Mouse (Mus musculus) hindbrain, embryonic 12.5 days (tissue): ENCODE measurements around the gene Ccnt1. TPM values are rescaled to one million over a fixed set of nuclear protein-coding genes. Genes with fewer than 3 reads are reported as not detected.

Experiments used
- ATAC-seq: fragments of 200-750 bp; cut with Nextera tagmentation; 2 replicates; pipeline ENCODE4 v1.8.0; 2017; ENCODE audit warnings: moderate TSS enrichment; ENCODE audit not compliant: low FRiP score
- H3K27ac ChIP-seq: fragments of 300-500 bp; sonication (generic); 2 replicates; pipeline ENCODE4 v1.5.1; 2016; ENCODE audit warnings: mild to moderate bottlenecking
- H3K27me3 ChIP-seq: fragments of 300-500 bp; sonication (generic); 2 replicates; pipeline ENCODE4 v1.6.1; 2016; ENCODE audit warnings: mild to moderate bottlenecking
- H3K36me3 ChIP-seq: fragments of 300-500 bp; sonication (generic); 2 replicates; pipeline ENCODE4 v1.6.1; 2016; ENCODE audit warnings: mild to moderate bottlenecking
- H3K4me1 ChIP-seq: fragments of 300-500 bp; sonication (generic); 2 replicates; pipeline ENCODE4 v1.6.1; 2016
- H3K4me2 ChIP-seq: fragments of 300-500 bp; sonication (generic); replicated peaks from 2 replicates; pipeline ENCODE4 v1.6.1; 2016; ENCODE audit warnings: mild to moderate bottlenecking
- H3K4me3 ChIP-seq: fragments of 300-500 bp; sonication (generic); 2 replicates; pipeline ENCODE4 v1.5.1; 2016; ENCODE audit warnings: mild to moderate bottlenecking
- H3K9ac ChIP-seq: fragments of 300-500 bp; sonication (generic); 2 replicates; pipeline ENCODE4 v1.6.1; 2016; ENCODE audit warnings: mild to moderate bottlenecking, moderate library complexity
- H3K9me3 ChIP-seq: fragments of 300-500 bp; sonication (generic); replicated peaks from 2 replicates; pipeline ENCODE4 v1.6.1; 2016; ENCODE audit warnings: mild to moderate bottlenecking
- WGBS: fragments of 180-500 bp; shearing (Covaris S2); methylation state at CpG from one replicate; pipeline ENCODE4 v1.1.7; 2016; 5-methylcytosine and 5-hydroxymethylcytosine counted together
- polyA plus RNA-seq: library from polyadenylated mRNA; unstranded; fragments of >200 nt; fragmentation: Nextera tagmentation; extraction: Ambion mirVana; gene quantifications from 2 replicates; pipeline ENCODE4 v1.2.1, GENCODE M21; 2016

Gene Ccnt1
- polyA plus RNA-seq, 1 experiment from 2014 or later: 63.2 TPM

DNA sequence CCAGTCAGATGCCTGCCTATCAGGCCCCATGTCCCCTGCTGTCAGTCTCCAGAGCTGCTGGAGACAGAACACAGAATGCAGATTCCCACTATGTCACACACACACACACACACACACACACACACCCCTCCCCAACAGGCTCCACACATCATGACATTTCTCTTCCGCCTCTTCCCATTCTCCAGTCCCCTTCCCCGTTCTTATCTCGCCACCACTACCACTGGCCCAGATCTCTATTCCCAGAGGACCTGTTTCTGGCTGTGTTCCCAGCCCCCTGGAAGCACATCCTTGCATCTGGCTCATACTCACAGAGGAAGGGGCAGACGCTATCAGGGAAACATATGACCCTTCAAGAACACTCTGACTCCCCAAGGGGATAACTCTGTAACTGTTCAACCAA lies 36.8 kb upstream of the Ccnt1 start:
- no peaks in the 10 kb centered on the region for H3K9me3 ChIP-seq
- H3K36me3 ChIP-seq: peaks cover 20% of the 10 kb centered on the region
- peaks cover 38% of the 10 kb centered on the region for H3K4me1 ChIP-seq
- peak overlapping the region; percentile 18; the same call in 1 of the 2 replicates for H3K27ac ChIP-seq
- ATAC-seq: no peak
- peak overlapping the region; percentile 92; the same call in 1 of the 2 replicates for H3K9ac ChIP-seq
- no peaks in the 10 kb centered on the region for H3K27me3 ChIP-seq
- WGBS: 31% methylated on average over 4 of the region's 4 CpGs
- H3K4me2 ChIP-seq: peak overlapping the region; percentile 94
- peak overlapping the region; percentile 81 for H3K4me3 ChIP-seq

DNA sequence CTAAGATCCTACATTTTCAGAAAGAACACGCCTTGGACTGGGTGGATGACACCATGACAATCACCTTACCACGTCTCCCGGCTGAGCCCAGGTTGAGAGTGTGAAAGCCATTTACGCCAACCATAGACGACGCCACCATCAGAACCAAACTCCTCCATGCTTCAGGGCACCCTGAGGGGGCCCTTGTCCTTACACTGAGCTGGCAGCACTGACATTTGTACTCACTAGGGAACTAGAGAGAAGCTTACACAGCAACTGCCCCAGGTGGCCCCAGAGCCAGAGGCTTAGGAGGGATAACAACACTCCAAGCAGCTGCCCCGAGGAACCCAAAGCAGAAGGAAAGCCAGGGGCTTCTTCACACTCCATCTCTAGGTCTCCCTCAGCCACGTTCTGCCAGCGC lies 36.0 kb upstream of the Ccnt1 start:
- 65% methylated on average over 9 of the region's 9 CpGs for WGBS
- ATAC-seq: no peak

DNA sequence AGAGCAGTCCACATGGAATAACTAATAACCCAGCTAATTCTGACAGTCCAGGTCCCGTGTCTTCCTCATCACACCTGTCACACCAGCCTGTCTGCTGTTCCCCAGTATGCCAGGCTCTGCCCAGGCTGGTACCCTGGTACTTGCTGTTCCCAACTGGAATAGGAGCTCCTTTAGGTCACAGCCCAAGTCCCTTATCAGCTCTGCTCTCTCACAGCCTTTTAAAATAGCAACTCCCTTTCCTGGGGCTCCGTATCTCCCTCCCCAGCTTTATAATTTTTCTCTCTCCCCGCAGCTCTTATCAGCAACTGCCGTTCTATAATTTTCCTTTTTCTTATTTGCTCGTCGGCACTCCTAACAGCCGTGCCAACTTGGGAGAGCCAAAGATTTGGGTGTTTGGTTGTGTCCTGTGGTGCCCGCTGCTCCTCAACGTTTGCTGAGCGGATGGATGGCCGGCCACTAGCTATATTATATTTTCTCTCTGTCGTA lies 35.4 kb upstream of the Ccnt1 start:
- no peak for ATAC-seq
- 93% methylated on average over 12 of the region's 12 CpGs for WGBS
- H3K9ac ChIP-seq: no peak overlapping the region
- no peaks in the 10 kb centered on the region for H3K9me3 ChIP-seq
- peaks cover 44% of the 10 kb centered on the region for H3K4me1 ChIP-seq
- H3K4me2 ChIP-seq: no peak overlapping the region
- no peaks in the 10 kb centered on the region for H3K27me3 ChIP-seq
- no peak overlapping the region for H3K4me3 ChIP-seq
- peaks cover 31% of the 10 kb centered on the region for H3K36me3 ChIP-seq
- no peak overlapping the region for H3K27ac ChIP-seq

More for the DNA sequence above, 36.0 kb upstream of the Ccnt1 start:
- H3K36me3 ChIP-seq: peaks cover 26% of the 10 kb centered on the region
- peak overlapping the region; percentile 94; the same call in 1 of the 2 replicates for H3K4me2 ChIP-seq
- H3K4me1 ChIP-seq: peaks cover 44% of the 10 kb centered on the region
- no peak overlapping the region for H3K4me3 ChIP-seq
- no peak overlapping the region for H3K27ac ChIP-seq
- H3K27me3 ChIP-seq: no peaks in the 10 kb centered on the region
- no peak overlapping the region for H3K9ac ChIP-seq
- no peaks in the 10 kb centered on the region for H3K9me3 ChIP-seq

DNA sequence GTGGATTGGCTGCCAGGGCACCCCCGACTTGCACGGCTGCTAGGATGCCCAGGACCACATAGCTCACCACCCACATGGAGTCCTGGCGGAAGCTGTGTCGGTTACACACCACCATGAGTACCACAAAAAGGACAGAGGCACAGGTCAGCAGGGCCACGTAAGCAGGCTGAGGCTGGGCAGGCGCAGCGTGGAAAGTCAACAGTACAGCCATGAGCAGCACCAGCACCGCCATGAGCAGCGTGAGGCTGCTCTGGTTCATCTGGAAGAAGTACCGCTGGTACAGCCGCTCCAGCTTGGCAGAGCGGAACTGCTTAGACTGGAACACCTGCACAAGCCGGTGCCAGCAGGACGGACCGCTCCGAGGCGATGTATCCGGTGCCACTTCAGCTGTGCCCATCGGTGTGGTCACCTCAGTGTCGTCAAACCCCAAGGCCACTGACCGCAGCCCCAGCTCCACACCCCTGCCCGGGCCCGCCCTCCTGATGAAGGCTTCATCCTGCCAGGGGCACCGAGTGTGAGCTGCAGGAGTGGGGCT lies 33.4 kb upstream of the Ccnt1 start:
- Histone ChIP-seq H3K27me3 (no peaks in the 10 kb centered on the region), H3K4me3 (no peak overlapping the region), H3K9me3 (no peaks in the 10 kb centered on the region), H3K4me1 (peaks cover 45% of the 10 kb centered on the region), H3K9ac (no peak overlapping the region), H3K4me2 (no peak overlapping the region), H3K36me3 (peaks cover 49% of the 10 kb centered on the region), H3K27ac (no peak overlapping the region)
- no peak for ATAC-seq
- 95% methylated on average over 24 of the region's 24 CpGs for WGBS

DNA sequence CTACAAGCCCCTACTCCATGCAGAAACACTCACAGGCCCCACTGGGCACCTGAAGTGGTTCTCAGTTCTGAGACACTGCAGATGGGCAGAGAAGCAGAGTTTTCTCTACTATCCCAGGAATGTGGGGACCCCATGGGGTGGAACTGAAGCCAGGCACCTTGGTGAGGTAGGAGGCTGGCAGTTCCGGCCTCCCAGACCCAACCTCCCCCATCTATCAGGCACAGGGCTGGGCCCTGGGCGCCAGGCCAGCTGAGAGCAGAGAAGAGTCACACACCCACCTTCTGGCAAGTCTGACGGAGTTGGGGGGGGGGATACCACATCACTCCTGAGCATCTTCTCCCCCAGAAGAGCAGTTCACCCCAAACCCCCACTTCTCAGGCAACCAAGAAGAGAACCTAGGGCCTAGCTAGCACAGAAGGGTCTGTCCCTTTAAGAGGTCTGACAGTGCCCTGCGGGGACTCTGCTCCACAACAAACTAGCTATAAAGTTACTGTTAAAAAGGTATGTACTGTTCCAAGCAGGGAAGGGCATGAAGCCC lies 32.3 kb upstream of the Ccnt1 start:
- no peak overlapping the region for H3K4me3 ChIP-seq
- no peaks in the 10 kb centered on the region for H3K27me3 ChIP-seq
- peaks cover 37% of the 10 kb centered on the region for H3K4me1 ChIP-seq
- peaks cover 60% of the 10 kb centered on the region for H3K36me3 ChIP-seq
- H3K9me3 ChIP-seq: no peaks in the 10 kb centered on the region
- WGBS: 63% methylated on average over 4 of the region's 4 CpGs
- 0 out of 2 replicates have a peak overlapping the region, but pooled peaks have one; percentile 2 for H3K9ac ChIP-seq
- ATAC-seq: no peak
- 0 out of 2 replicates have a peak overlapping the region, but pooled peaks have one; percentile 11 for H3K4me2 ChIP-seq
- no peak overlapping the region for H3K27ac ChIP-seq

DNA sequence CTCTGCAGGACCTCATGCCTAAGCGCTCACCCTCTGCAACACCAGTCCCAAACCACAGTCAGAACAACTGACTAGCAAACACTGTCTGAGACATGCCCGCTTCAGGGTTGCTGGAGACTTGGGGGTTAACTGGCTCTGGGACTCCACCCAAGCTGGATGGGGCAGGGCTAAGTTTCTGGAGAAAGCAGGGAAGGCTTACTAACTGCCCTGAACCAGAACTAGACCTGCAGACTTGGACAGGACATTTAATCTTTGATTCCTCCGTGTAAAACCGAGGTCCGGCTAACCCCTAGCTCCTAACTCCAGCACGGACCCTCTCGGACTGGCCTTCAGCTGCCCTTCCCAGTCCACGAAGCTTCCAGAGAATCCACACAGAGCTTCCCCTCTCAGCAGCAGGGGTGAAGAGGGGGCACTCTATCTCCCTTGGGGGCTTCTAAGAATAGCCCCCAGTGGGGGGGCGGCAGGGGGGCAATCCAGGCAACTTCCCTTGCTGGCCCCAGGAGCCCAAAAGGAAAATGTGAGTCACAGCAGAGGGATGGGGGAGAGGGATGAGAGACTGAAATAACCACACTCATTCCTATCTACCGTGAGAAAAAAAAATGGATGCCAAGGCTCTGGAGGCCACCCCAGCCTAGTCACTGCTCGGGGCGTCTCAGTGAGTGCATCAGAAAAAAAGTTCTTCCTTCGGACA lies 31.6 kb upstream of the Ccnt1 start:
- no peaks in the 10 kb centered on the region for H3K27me3 ChIP-seq
- no peak overlapping the region for H3K27ac ChIP-seq
- no peaks in the 10 kb centered on the region for H3K9me3 ChIP-seq
- 0 out of 2 replicates have a peak overlapping the region, but pooled peaks have one; percentile 7 for H3K4me2 ChIP-seq
- H3K4me3 ChIP-seq: no peak overlapping the region
- ATAC-seq: no peak
- H3K9ac ChIP-seq: no peak overlapping the region
- WGBS: 58% methylated on average over 13 of the region's 13 CpGs
- H3K36me3 ChIP-seq: peaks cover 67% of the 10 kb centered on the region
- peaks cover 31% of the 10 kb centered on the region for H3K4me1 ChIP-seq

DNA sequence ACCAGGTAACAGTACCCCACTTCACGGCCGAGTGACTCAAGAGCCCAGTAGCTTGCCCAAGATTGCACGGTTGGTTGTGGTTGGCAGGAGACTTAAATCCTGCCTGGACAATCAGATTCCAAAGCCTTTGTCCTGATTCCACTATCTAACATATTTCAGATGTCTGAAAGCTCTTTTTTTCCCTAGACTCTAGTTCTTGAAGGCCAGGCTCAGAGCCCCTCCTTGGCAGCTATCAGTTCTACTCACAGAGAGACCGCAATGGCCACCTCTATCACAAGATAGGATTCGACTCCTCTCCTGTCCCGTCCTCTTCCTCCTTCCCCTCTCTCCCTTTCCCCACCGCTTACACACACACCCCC lies 31.1 kb upstream of the Ccnt1 start:
- no peaks in the 10 kb centered on the region for H3K9me3 ChIP-seq
- H3K4me2 ChIP-seq: 0 out of 2 replicates have a peak overlapping the region, but pooled peaks have one; percentile 7
- ATAC-seq: no peak
- H3K4me1 ChIP-seq: peaks cover 25% of the 10 kb centered on the region
- H3K9ac ChIP-seq: no peak overlapping the region
- H3K27me3 ChIP-seq: no peaks in the 10 kb centered on the region
- 79% methylated on average over 7 of the region's 7 CpGs for WGBS
- peaks cover 72% of the 10 kb centered on the region for H3K36me3 ChIP-seq
- H3K4me3 ChIP-seq: no peak overlapping the region
- no peak overlapping the region for H3K27ac ChIP-seq

DNA sequence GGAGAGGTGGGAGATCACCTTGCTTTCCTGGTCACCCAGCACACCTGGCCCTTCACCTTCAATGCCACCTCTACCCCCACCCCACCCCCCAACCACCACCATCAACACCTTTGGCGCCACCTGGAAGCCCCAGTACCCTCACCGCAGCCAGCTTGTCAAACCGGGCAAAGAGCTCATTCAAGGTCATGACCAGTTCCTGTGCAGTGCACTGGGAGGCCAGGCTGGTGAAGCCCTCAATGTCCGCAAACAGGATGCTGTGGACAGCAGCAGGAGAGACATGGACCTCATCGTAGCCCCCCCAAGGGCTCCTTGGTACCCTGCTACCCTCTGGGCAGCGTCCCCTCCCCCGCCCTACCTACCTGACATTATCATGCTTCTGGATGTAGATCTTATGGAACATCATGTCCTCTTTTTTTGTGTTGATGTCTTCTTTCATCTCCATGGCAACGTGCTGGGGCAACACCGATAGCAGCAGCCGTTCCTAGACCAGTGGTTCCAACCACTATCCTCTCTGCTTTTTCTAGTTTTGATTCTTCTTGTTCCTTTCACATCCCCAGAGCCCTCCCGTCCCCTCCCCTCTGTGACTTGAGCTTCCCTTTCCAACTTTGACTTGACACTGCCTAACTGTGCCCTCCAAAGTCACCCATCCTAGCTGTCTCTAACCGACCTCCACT lies 29.4 kb upstream of the Ccnt1 start:
- no peak overlapping the region for H3K4me3 ChIP-seq
- H3K27me3 ChIP-seq: no peaks in the 10 kb centered on the region
- peaks cover 19% of the 10 kb centered on the region for H3K4me1 ChIP-seq
- peaks cover 88% of the 10 kb centered on the region for H3K36me3 ChIP-seq
- no peak overlapping the region for H3K9ac ChIP-seq
- H3K27ac ChIP-seq: no peak overlapping the region
- H3K4me2 ChIP-seq: no peak overlapping the region
- 82% methylated on average over 12 of the region's 12 CpGs for WGBS
- ATAC-seq: no peak
- no peaks in the 10 kb centered on the region for H3K9me3 ChIP-seq

DNA sequence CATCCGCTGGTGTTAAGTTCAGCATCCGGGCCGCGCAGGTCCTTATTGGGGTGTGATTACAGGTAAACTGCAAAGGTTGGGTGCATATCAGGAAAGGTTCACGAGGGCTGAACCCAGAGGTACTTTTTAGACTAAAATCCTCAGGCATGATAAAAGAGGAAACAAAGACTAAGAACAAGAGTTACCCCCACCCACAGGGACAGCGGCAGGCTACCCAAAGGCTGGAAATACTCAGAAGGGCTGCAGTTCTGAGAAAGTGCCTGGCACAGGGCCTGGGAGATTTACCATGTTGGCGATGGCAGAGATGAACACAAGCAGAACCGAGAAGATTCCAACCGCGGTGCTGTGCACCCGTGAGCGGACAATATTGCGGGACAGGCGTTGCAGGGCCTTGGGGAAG lies 25.9 kb upstream of the Ccnt1 start:
- WGBS: 95% methylated on average over 14 of the region's 14 CpGs
- Histone ChIP-seq H3K4me2 (no peak overlapping the region), H3K27ac (no peak overlapping the region), H3K36me3 (peaks cover 98% of the 10 kb centered on the region), H3K4me3 (no peak overlapping the region), H3K9ac (no peak overlapping the region), H3K27me3 (no peaks in the 10 kb centered on the region), H3K9me3 (no peaks in the 10 kb centered on the region), H3K4me1 (peaks cover 3% of the 10 kb centered on the region; the same call in 1 of the 2 replicates)
- no peak for ATAC-seq

DNA sequence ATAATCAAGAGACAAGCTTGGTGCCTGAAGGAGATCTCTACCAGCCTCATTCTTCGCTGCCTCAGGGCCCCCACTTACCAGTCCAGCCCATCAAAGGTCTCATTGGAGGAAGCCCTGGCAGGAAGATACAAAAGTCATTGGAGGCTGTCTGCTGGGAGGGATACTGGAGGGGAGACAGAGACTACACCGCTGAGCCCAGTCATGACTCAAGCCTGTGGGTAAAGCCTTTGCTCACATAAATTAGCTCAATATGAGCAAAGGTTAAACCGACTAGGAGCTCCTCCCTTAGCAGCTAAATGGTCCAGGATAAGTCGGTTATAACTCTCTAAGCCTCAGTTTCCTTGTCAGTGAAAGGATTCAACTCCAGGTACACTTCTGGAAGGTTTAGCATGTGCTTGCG lies 24.3 kb upstream of the Ccnt1 start:
- Histone ChIP-seq H3K36me3 (peaks cover 94% of the 10 kb centered on the region), H3K4me1 (no peaks in the 10 kb centered on the region), H3K27me3 (no peaks in the 10 kb centered on the region), H3K4me2 (no peak overlapping the region), H3K4me3 (no peak overlapping the region), H3K27ac (no peak overlapping the region), H3K9ac (no peak overlapping the region), H3K9me3 (no peaks in the 10 kb centered on the region)
- ATAC-seq: no peak
- WGBS: 94% methylated on average over 5 of the region's 5 CpGs

DNA sequence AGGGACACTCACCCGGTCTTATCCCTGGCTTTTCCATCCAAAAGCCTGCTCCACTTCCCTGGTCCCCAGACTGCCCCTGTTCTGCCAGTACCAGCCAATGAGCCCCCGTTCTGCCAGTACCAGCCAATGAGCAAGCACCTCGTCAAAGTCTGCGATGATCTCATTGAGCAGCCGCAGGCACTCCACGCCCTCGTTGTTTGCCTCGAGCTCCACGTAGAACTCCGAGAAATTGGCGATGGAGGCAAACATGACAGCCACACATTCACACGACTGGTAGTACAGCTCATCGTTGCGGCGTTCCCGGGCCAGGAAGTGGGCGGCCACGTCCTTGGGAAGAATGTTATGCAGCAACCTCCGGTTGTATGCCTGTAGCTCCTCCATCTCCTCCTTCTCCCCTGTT lies 23.5 kb upstream of the Ccnt1 start:
- no peak overlapping the region for H3K27ac ChIP-seq
- no peaks in the 10 kb centered on the region for H3K9me3 ChIP-seq
- no peak for ATAC-seq
- no peak overlapping the region for H3K9ac ChIP-seq
- WGBS: 91% methylated on average over 19 of the region's 19 CpGs
- H3K27me3 ChIP-seq: no peaks in the 10 kb centered on the region
- peaks cover 87% of the 10 kb centered on the region for H3K36me3 ChIP-seq
- H3K4me3 ChIP-seq: no peak overlapping the region
- H3K4me2 ChIP-seq: no peak overlapping the region
- H3K4me1 ChIP-seq: no peaks in the 10 kb centered on the region

DNA sequence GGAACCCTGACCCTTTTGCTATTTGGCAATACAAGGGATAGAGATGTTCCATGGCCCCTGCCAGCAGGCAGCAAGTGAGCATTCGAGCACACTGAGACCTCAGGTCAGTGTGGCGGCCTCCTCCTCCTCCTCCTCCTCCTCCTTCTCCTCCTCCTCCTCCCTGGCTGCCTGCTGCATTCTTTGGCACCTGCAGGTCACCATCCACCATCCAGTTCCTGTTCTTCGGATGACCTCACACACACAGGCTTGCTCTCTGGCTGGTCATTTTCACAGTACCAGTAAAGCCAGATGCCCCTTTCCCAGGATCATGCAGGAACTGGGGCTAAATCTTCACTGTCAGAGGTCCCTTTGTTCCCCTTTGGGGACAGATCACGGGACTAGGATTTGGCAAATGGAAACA lies 20.7 kb upstream of the Ccnt1 start:
- no peak for ATAC-seq
- H3K36me3 ChIP-seq: peaks cover 63% of the 10 kb centered on the region
- H3K9ac ChIP-seq: no peak overlapping the region
- no peaks in the 10 kb centered on the region for H3K27me3 ChIP-seq
- H3K4me1 ChIP-seq: no peaks in the 10 kb centered on the region
- 74% methylated on average over 4 of the region's 4 CpGs for WGBS
- H3K4me3 ChIP-seq: no peak overlapping the region
- H3K27ac ChIP-seq: no peak overlapping the region
- H3K4me2 ChIP-seq: no peak overlapping the region
- no peaks in the 10 kb centered on the region for H3K9me3 ChIP-seq
